Mouse (Mus musculus) kidney, adult 11 months (tissue): ENCODE results near the gene Triml1.

ENCODE experiments used
- DNase-seq: peaks from one replicate; pipeline ENCODE4 v3.0.0; 2022

The Triml1 gene

GRCm38 (mm10) chr8:43141386-43141785 lies at the start of gene Triml1:
Gene Triml1, minus strand, starts transcription at chr8:43141486.
- no peak for DNase-seq

GRCm38 (mm10) chr8:43182281-43182680 lies 41.0 kb upstream of the Triml1 start:
- DNase-seq, result no peak

DNA sequence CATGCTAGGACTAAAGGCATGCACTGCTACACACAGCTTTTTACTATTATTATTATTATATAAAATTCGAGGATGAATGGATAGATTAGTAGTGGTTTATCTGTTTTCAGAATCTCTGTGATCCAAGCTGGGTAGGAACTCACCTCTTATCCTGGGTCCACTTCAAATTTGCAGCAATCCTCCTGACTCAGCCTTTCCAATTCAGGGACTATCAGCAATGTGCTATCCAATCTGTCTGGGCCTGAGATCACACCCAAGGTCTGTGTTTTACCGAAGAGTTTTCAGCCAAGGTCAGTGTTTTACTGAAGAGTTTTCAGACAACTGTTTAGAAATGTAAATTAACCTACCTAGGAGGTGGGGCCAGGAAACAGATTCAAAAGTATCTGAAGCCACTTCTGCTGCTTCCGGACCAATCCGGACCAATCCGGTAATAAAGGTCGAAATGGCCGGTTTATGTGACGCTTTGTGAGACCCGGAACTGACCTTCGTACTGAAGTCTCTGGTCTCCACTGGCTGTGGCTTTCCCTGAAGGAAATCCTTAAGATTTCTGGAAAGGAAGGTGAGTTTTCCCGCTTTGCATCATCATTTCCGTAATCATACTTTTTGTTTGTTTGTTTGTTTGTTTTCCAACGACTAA lies 38.9 kb upstream of the Triml1 start, which contains the start of gene Triml2:
Gene Triml2, plus strand, starts transcription at position 488 of the 637 bp plus-strand sequence.
- DNase-seq, result no peak

- no peak for DNase-seq
Observed at GRCm38 (mm10) chr8:43179189-43179588, 37.9 kb upstream of the Triml1 start.

DNA sequence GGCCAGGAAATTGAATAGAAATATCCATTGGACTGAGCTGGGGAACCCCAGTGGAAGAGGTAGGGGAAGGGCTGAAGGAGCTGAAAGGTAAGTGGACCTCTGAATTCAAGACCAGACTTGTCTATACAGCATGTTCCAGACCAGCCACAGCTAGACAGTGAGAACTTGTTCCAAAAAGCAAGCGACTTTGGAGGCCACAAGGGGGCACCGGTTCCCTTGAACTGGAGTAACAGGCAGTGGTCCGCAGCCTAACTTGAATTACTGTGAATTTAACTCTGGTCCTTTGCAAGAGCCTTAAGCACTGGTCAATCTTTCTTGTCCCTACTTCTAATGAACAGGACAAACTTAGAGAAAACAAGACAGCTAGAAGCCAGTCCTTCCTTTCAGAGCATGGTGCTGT lies 37.0 kb upstream of the Triml1 start:
- DNase-seq, result no peak

GRCm38 (mm10) chr8:43176766-43177486 lies 35.6 kb upstream of the Triml1 start:
- no peak for DNase-seq

GRCm38 (mm10) chr8:43169249-43169755 lies 28.0 kb upstream of the Triml1 start:
- DNase-seq, result no peak

DNA sequence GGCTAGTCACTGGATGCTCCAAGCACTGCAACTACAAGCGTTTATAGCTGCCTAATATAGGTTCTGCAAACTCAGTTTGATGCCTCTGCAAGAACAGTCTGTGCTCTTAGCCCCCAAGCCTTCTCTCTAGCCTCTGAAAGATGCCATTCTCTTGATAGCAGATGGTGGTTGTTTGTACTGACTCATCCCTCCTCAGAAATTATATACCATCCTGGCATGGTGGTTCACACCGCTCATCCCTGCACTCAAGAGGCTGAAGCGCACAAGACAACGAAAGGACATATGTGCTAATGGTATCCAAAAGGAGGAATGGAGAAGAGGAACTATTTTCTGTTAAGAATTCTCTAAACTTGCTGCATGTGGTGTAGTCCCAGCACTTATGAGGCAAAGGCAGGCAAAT lies 26.8 kb upstream of the Triml1 start:
- DNase-seq, result no peak

- DNase-seq, result no peak
Observed at GRCm38 (mm10) chr8:43164453-43164852, 23.2 kb upstream of the Triml1 start.

- no peak for DNase-seq
Observed at GRCm38 (mm10) chr8:43163255-43163654, 22.0 kb upstream of the Triml1 start.

GRCm38 (mm10) chr8:43149307-43149706 lies 8.0 kb upstream of the Triml1 start:
- no peak for DNase-seq

GRCm38 (mm10) chr8:43111205-43111827 lies 30.0 kb downstream of the Triml1 start:
- DNase-seq, result no peak
